Mouse (Mus musculus) embryonic facial prominence, embryonic 11.5 days (tissue): ENCODE measurements at regions not wholly inside any gene's neighbourhood (a gene's known extent, or its start where the extent isn't known, plus 50 kb on each side); places are given as distances from the start of the nearest gene placed in this dataset.

Experiments used
- ATAC-seq: fragments of 200-750 bp; cut with Nextera tagmentation; replicated peaks from 2 replicates; pipeline ENCODE4 v1.8.0; 2017; ENCODE audit warnings: low read depth; ENCODE audit not compliant: insufficient number of reproducible peaks, low FRiP score, low TSS enrichment
- DNase-seq: peaks from one replicate; pipeline ENCODE4 v3.0.0-alpha.2; 2015; ENCODE audit warnings: low spot score
- H3K27ac ChIP-seq: fragments of 300-500 bp; sonication (generic); replicated peaks from 2 replicates; pipeline ENCODE4 v1.5.1; 2014; ENCODE audit warnings: mild to moderate bottlenecking, low read depth, low read length, control low read depth
- H3K27me3 ChIP-seq: fragments of 300-500 bp; sonication (generic); 2 replicates; pipeline ENCODE4 v1.6.1; 2014; ENCODE audit warnings: mild to moderate bottlenecking, low read length, moderate library complexity, mixed read lengths; ENCODE audit not compliant: control insufficient read depth, insufficient read depth
- H3K36me3 ChIP-seq: fragments of 300-500 bp; sonication (generic); replicated peaks from 2 replicates; pipeline ENCODE4 v1.6.1; 2014; ENCODE audit warnings: low read depth, mild to moderate bottlenecking, low read length, moderate library complexity, mixed read lengths; ENCODE audit not compliant: control insufficient read depth, insufficient read depth
- H3K4me1 ChIP-seq: fragments of 300-500 bp; sonication (generic); 2 replicates; pipeline ENCODE4 v1.6.1; 2014; ENCODE audit warnings: low read length, mixed read lengths; ENCODE audit not compliant: control insufficient read depth, insufficient read depth
- H3K4me2 ChIP-seq: fragments of 300-500 bp; sonication (generic); 2 replicates; pipeline ENCODE4 v1.6.1; 2014; ENCODE audit warnings: low read depth, mild to moderate bottlenecking, control low read depth, low read length, moderate library complexity
- H3K4me3 ChIP-seq: fragments of 300-500 bp; sonication (generic); 2 replicates; pipeline ENCODE4 v1.5.1; 2014; ENCODE audit warnings: low read depth, low read length, control low read depth
- H3K9ac ChIP-seq: fragments of 300-500 bp; sonication (generic); replicated peaks from 2 replicates; pipeline ENCODE4 v1.6.1; 2014; ENCODE audit warnings: mild to moderate bottlenecking, control low read depth, low read length
- H3K9me3 ChIP-seq: fragments of 300-500 bp; sonication (generic); replicated peaks from 2 replicates; pipeline ENCODE4 v1.6.1; 2016; ENCODE audit warnings: mild to moderate bottlenecking, low read length, inconsistent platforms, mixed read lengths; ENCODE audit not compliant: control insufficient read depth
- WGBS: fragments of 180-500 bp; shearing (Covaris S2); extraction: QIAGEN DNeasy Blood & Tissue Kit; methylation state at CpG from one replicate; pipeline ENCODE4 v1.1.7; 2014; 5-methylcytosine and 5-hydroxymethylcytosine counted together

DNA sequence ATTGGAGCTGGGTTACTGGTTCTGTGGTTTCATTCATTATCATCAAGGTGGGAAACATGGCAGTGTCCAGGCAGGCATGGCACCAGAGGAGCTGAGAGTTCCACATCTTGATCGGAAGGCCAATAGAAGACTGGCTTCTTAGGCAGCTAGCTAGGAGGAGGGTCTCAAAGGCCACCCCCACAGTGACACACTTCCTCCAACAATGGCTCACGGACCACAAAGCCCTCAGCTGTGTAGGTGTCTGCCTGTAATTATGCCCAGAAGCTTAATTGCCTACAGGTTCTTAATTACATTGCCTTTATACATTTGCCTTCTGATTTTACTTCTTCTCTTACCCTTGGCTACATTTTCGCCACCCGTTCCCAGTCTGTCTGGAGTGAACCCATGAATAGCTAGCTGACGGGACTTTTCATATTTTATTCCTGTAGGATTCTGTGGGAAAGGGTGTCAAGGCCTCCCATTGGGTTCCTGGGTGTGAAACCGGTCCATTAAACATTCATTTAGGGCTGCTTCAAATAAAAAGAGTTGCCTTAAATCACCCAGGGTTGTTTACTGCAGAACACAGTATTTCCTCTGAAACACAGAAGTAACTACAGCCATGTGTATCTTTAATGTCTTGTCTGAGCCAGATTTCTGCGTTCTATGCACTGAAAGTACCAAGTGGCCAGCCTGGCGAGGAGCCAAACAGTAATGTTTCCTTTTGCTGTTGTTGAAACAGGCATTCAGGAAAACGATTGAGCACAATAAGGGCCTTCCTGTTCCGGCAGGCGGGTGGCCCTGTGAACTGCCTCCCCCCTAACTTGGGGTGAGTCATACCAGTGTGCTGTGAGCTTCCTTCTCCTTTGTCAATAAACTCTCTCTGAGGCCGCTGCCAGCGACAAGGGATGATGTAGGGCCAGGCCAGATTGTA is 82.4 kb upstream of the Gm9747 start:
- H3K9ac ChIP-seq: no peak overlapping the region
- H3K27ac ChIP-seq: no peak overlapping the region
- DNase-seq (peak; percentile 61), ATAC-seq (peak; percentile 65; the same call in 1 of the 2 replicates)
- H3K4me1 ChIP-seq: no peaks in the 10 kb centered on the region
- no peaks in the 10 kb centered on the region for H3K9me3 ChIP-seq
- H3K4me3 ChIP-seq: no peak overlapping the region
- no peak overlapping the region for H3K4me2 ChIP-seq
- H3K27me3 ChIP-seq: no peaks in the 10 kb centered on the region
- WGBS: 64% methylated on average over 13 of the region's 13 CpGs
- no peaks in the 10 kb centered on the region for H3K36me3 ChIP-seq

- no peaks in the 10 kb centered on the region for H3K9me3 ChIP-seq
- DNase-seq (no peak), ATAC-seq (no peak)
- H3K9ac ChIP-seq: no peak overlapping the region
- no peak overlapping the region for H3K4me2 ChIP-seq
- no peaks in the 10 kb centered on the region for H3K36me3 ChIP-seq
- no peaks in the 10 kb centered on the region for H3K27me3 ChIP-seq
- H3K4me3 ChIP-seq: no peak overlapping the region
- no peaks in the 10 kb centered on the region for H3K4me1 ChIP-seq
- H3K27ac ChIP-seq: no peak overlapping the region
Measured at GRCm38 (mm10) chr1:82155961-82156360, 77.0 kb upstream of the Gm9747 start.

GRCm38 (mm10) chr1:82157013-82157412 is 75.9 kb upstream of the Gm9747 start:
- H3K4me2 ChIP-seq: no peak overlapping the region
- H3K4me3 ChIP-seq: no peak overlapping the region
- ATAC-seq: no peak
- no peaks in the 10 kb centered on the region for H3K9me3 ChIP-seq
- H3K4me1 ChIP-seq: no peaks in the 10 kb centered on the region
- DNase-seq: no peak
- no peak overlapping the region for H3K9ac ChIP-seq
- H3K36me3 ChIP-seq: no peaks in the 10 kb centered on the region
- H3K27me3 ChIP-seq: no peaks in the 10 kb centered on the region
- WGBS: 90% methylated on average over 1 of the region's 1 CpGs
- H3K27ac ChIP-seq: no peak overlapping the region

DNA sequence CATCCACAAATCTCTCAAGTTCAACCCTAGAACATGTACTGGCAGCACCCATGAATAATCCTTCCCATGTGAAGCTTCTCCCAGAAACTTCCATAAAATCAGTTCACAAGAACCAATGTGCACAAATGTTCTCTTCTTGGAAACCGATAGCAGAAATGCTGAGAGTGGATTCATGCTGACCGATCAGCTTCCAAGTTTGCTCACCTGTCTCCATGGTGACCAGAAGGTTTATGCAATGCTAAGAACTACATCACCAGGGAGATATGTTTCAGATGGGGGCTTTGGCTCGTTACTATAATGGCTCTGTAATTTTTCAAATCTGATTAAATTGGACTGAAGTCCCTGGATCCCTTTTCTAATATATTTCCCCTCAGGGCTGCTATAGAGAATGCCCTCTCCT is 74.4 kb upstream of the Gm9747 start:
- H3K9ac ChIP-seq: no peak overlapping the region
- H3K36me3 ChIP-seq: no peaks in the 10 kb centered on the region
- no peak overlapping the region for H3K4me3 ChIP-seq
- 58% methylated on average over 3 of the region's 3 CpGs for WGBS
- no peak overlapping the region for H3K27ac ChIP-seq
- no peak overlapping the region for H3K4me2 ChIP-seq
- ATAC-seq: no peak
- H3K27me3 ChIP-seq: no peaks in the 10 kb centered on the region
- no peaks in the 10 kb centered on the region for H3K4me1 ChIP-seq
- peak; percentile 35 for DNase-seq
- H3K9me3 ChIP-seq: no peaks in the 10 kb centered on the region

DNA sequence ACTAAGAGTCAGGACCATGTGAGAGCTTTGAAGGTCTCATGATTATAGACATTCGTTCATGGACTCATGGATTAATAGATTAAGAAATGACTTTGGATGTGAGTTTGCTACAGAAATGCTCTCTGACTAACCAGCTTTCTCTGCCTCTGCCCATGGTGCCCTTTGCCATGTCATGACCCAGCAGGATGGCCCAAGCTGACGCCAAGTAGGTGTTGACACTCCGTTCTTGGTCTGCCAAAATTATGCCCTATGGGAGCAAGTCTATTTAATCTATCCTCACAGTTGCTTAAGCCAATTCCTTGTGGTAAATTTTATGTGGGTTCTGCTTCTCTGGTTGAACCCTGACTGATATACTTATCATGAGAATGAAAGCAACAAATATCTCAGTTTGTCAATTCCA is 73.7 kb upstream of the Gm9747 start:
- H3K4me1 ChIP-seq: no peaks in the 10 kb centered on the region
- no peak overlapping the region for H3K4me3 ChIP-seq
- H3K4me2 ChIP-seq: no peak overlapping the region
- H3K9ac ChIP-seq: no peak overlapping the region
- no peaks in the 10 kb centered on the region for H3K36me3 ChIP-seq
- WGBS: 91% methylated on average over 3 of the region's 3 CpGs
- no peaks in the 10 kb centered on the region for H3K27me3 ChIP-seq
- no peaks in the 10 kb centered on the region for H3K9me3 ChIP-seq
- DNase-seq (no peak), ATAC-seq (no peak)
- no peak overlapping the region for H3K27ac ChIP-seq

DNA sequence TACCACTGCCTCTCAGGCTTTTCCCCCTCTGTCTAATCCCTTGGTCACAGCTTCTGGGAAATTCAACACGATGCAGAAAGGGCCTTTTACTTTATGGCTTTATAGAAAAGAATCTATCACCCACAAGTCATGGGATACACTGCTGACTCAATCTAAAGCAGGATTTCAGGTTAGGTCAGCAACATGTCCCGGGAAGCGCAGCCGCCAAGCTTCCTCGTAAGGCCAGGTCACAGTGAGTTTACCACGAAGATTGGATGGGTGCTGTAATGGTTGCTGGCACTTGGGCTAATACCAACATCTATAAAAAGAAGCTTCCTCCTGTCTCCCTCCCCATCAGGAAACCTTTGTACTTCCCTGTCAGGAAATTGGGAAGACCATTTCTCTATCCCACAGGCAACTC is 70.0 kb upstream of the Gm9747 start:
- H3K9me3 ChIP-seq: no peaks in the 10 kb centered on the region
- H3K4me1 ChIP-seq: no peaks in the 10 kb centered on the region
- no peaks in the 10 kb centered on the region for H3K36me3 ChIP-seq
- H3K4me3 ChIP-seq: no peak overlapping the region
- H3K27me3 ChIP-seq: no peaks in the 10 kb centered on the region
- DNase-seq (no peak), ATAC-seq (no peak)
- no peak overlapping the region for H3K27ac ChIP-seq
- 88% methylated on average over 6 of the region's 6 CpGs for WGBS
- no peak overlapping the region for H3K9ac ChIP-seq
- H3K4me2 ChIP-seq: no peak overlapping the region

- DNase-seq: no peak
- H3K4me2 ChIP-seq: no peak overlapping the region
- no peaks in the 10 kb centered on the region for H3K36me3 ChIP-seq
- H3K27ac ChIP-seq: no peak overlapping the region
- no peaks in the 10 kb centered on the region for H3K9me3 ChIP-seq
- no peak overlapping the region for H3K4me3 ChIP-seq
- no peaks in the 10 kb centered on the region for H3K27me3 ChIP-seq
- no peaks in the 10 kb centered on the region for H3K4me1 ChIP-seq
- H3K9ac ChIP-seq: no peak overlapping the region
- ATAC-seq: no peak
- 86% methylated on average over 4 of the region's 4 CpGs for WGBS
Measured at GRCm38 (mm10) chr1:82168158-82168557, 64.8 kb upstream of the Gm9747 start.

GRCm38 (mm10) chr1:82168949-82169348 is 64.0 kb upstream of the Gm9747 start:
- H3K9ac ChIP-seq: no peak overlapping the region
- H3K36me3 ChIP-seq: no peaks in the 10 kb centered on the region
- no peak overlapping the region for H3K4me3 ChIP-seq
- no peak overlapping the region for H3K27ac ChIP-seq
- DNase-seq: no peak
- ATAC-seq: no peak
- H3K27me3 ChIP-seq: no peaks in the 10 kb centered on the region
- no peaks in the 10 kb centered on the region for H3K9me3 ChIP-seq
- no peaks in the 10 kb centered on the region for H3K4me1 ChIP-seq
- H3K4me2 ChIP-seq: no peak overlapping the region
- 92% methylated on average over 2 of the region's 2 CpGs for WGBS
